Mouse (Mus musculus) heart, adult 18-20 months (tissue): ENCODE results near the gene Xrcc5. TPM values are rescaled to one million over a fixed set of nuclear protein-coding genes. Genes with fewer than 3 reads are reported as not detected.

Source experiments
- DNase-seq, 2 experiments: peaks; one replicate each; pipeline ENCODE4 v3.0.0; 2021 to 2022; ENCODE audit warnings: mixed read lengths in 1 of 2
- long read RNA-seq, 2 experiments: library from polyadenylated mRNA; stranded (forward); transcript quantifications; one replicate each; pipeline ENCODE4 v2.0.0; 2021
- total RNA-seq, 2 experiments: library from RNA; stranded (reverse); gene quantifications; 2 replicates each; pipeline ENCODE4 v1.2.3; 2021

The Xrcc5 gene
- 10 to 100 TPM; 16.4 to 19.7 TPM for total RNA-seq
- long read RNA-seq, experiment 1, transcript Xrcc5-201 (21 exons, 2,555 nt): major isoform, 6 of 14 reads
- long read RNA-seq, experiment 1, partial matches to known transcripts: 3 of 14 reads
- long read RNA-seq, experiment 1, other reads (novel, unspliced or antisense): 5 of 14 reads
- long read RNA-seq, experiment 2, transcript Xrcc5-201 (21 exons, 2,555 nt): major isoform, 5 of 12 reads
- long read RNA-seq, experiment 2, partial matches to known transcripts: 4 of 12 reads
- long read RNA-seq, experiment 2, other reads (novel, unspliced or antisense): 3 of 12 reads

- DNase-seq: peak; percentile 92 to 94
These were observed at the start of gene Xrcc5 for GRCm38 (mm10) chr1:72307317-72307798. Xrcc5 (plus strand) TSS chr1:72307421.

- no peak for DNase-seq
These were observed 44.1 kb upstream of the Xrcc5 start for GRCm38 (mm10) chr1:72263099-72263498.

GRCm38 (mm10) chr1:72278085-72278484, 29.1 kb upstream of the Xrcc5 start:
- DNase-seq: no peak

GRCm38 (mm10) chr1:72282604-72283003, 24.6 kb upstream of the Xrcc5 start:
- no peak for DNase-seq

- DNase-seq: peak; percentile 95 to 97
These were observed 23.2 kb upstream of the Xrcc5 start, which contains the start of the genes Pecr and Tmem169 for GRCm38 (mm10) chr1:72283992-72284485. Pecr (minus strand) TSS chr1:72284314. Tmem169 (plus strand) TSS chr1:72284369.

- DNase-seq: no peak
These were observed 22.7 kb upstream of the Xrcc5 start for GRCm38 (mm10) chr1:72284539-72284938.

- DNase-seq: no peak
These were observed 20.3 kb upstream of the Xrcc5 start for GRCm38 (mm10) chr1:72286904-72287303.

GRCm38 (mm10) chr1:72287893-72288292, 19.3 kb upstream of the Xrcc5 start:
- no peak for DNase-seq

- no peak for DNase-seq
These were observed 18.6 kb upstream of the Xrcc5 start for GRCm38 (mm10) chr1:72288527-72289150.

- no peak for DNase-seq
These were observed 16.3 kb upstream of the Xrcc5 start for GRCm38 (mm10) chr1:72290896-72291295.

GRCm38 (mm10) chr1:72291421-72291820, 15.8 kb upstream of the Xrcc5 start:
- DNase-seq: no peak

GRCm38 (mm10) chr1:72291925-72292324, 15.3 kb upstream of the Xrcc5 start:
- DNase-seq: no peak

GRCm38 (mm10) chr1:72293869-72294663, 13.2 kb upstream of the Xrcc5 start:
- no peak for DNase-seq

- DNase-seq: no peak
These were observed 11.5 kb upstream of the Xrcc5 start for GRCm38 (mm10) chr1:72295746-72296145.

- no peak for DNase-seq
These were observed 5.4 kb upstream of the Xrcc5 start for GRCm38 (mm10) chr1:72301845-72302244.

GRCm38 (mm10) chr1:72306241-72306640, 980 bp upstream of the Xrcc5 start:
- DNase-seq: no peak

GRCm38 (mm10) chr1:72306679-72307181, 491 bp upstream of the Xrcc5 start:
- peak in 1 of 2 experiments; percentile 20 for DNase-seq

- no peak for DNase-seq
These were observed 1.7 kb downstream of the Xrcc5 start for GRCm38 (mm10) chr1:72308919-72309318.

- DNase-seq: no peak
These were observed 2.7 kb downstream of the Xrcc5 start for GRCm38 (mm10) chr1:72309744-72310424.

- no peak for DNase-seq
These were observed 5.6 kb downstream of the Xrcc5 start for GRCm38 (mm10) chr1:72312701-72313398.
